20 mouse cellular contexts compared by ENCODE assay signal in the genomic region with DNA sequence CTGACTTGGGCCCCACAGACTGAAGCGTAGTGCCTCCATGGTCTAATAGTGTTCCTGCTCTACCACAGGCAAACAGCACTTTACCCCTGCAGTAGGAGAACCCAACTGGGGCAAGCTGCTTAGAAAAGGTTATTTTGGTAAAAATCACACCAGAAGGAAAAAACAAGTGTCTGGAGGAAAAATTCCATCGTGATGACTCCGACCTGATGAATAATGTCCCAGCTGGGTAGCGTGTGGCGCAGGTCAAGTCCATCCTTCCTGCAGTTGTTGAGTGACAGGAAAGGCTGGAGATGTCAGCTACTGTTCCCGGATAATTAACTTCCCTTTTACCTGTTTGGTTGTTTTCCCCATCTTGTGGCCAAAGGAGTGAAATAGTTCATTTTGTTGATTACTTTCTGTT. TPM values are rescaled to one million over a fixed set of nuclear protein-coding genes. Genes with fewer than 3 reads are reported as not detected.
A peak's percentile ranks its signal among the peaks of the same experiment; 100 is the strongest.
DNase-seq lines count a peak whose midpoint lies in the region; ATAC-seq and TF ChIP-seq lines count a peak whose summit lies in the region.
"Had no signal": no experiment of that assay in that cellular context is flagged by ENCODE, and none has a peak within 500 bp of the region (broad histone marks: within the 10 kb centered on the region; RNA-seq: fewer than 3 reads in every experiment).

No protein-coding gene starts in this region.

- H3K27ac ChIP-seq in forebrain, embryonic 11.5 days (ENCODE audit: low read depth, low read length) = no peak overlapping the region
- H3K27ac ChIP-seq in forebrain, embryonic 14.5 days (ENCODE audit: low read depth, low read length) = no peak overlapping the region
- peak overlapping the region; percentile 39; the same call in 1 of the 2 replicates for H3K27ac ChIP-seq in embryonic fibroblast, embryonic 13.5 days (ENCODE audit: insufficient read depth, low read length)
- no peak overlapping the region for H3K27ac ChIP-seq in hindbrain, embryonic 13.5 days
- H3K27ac ChIP-seq: forebrain, embryonic 10.5 days; intestine, embryonic 15.5 days; liver, embryonic 14.5 days; neural tube, embryonic 12.5 days had no signal

- no peaks in the 10 kb centered on the region for H3K9me3 ChIP-seq in forebrain, embryonic 11.5 days (ENCODE audit: control insufficient read depth, low read length)
- H3K9me3 ChIP-seq in forebrain, embryonic 14.5 days (replicated peaks; ENCODE audit: control insufficient read depth, low read length) = no peaks in the 10 kb centered on the region
- no peaks in the 10 kb centered on the region for H3K9me3 ChIP-seq in hindbrain, embryonic 13.5 days
- H3K9me3 ChIP-seq: forebrain, embryonic 10.5 days; intestine, embryonic 15.5 days; neural tube, embryonic 12.5 days had no signal

- no peak for ATAC-seq in forebrain, embryonic 11.5 days (replicated peaks; ENCODE audit: low FRiP score)
- ATAC-seq in forebrain, embryonic 14.5 days = no peak
- ATAC-seq in hindbrain, embryonic 13.5 days (ENCODE audit: low FRiP score) = no peak
- ATAC-seq: hindbrain, embryonic 16.5 days; intestine, embryonic 15.5 days had no signal

- whole genome bisulfite sequencing in forebrain, embryonic 11.5 days = 90% methylated on average over 6 of the region's 6 CpGs
- 84% methylated on average over 6 of the region's 6 CpGs for WGBS in forebrain, embryonic 14.5 days
- WGBS in hindbrain, embryonic 13.5 days = 84% methylated on average over 6 of the region's 6 CpGs

- H3K4me1 ChIP-seq in forebrain, embryonic 11.5 days (replicated peaks; ENCODE audit: control insufficient read depth, insufficient read depth, low read length) = no peaks in the 10 kb centered on the region
- H3K4me1 ChIP-seq in forebrain, embryonic 14.5 days (ENCODE audit: control insufficient read depth, insufficient read depth, low read length) = no peaks in the 10 kb centered on the region
- peaks cover 30% of the 10 kb centered on the region for H3K4me1 ChIP-seq in embryonic fibroblast, embryonic 13.5 days (ENCODE audit: control insufficient read depth, insufficient read depth, low read length)
- H3K4me1 ChIP-seq in hindbrain, embryonic 13.5 days (replicated peaks) = peaks cover 29% of the 10 kb centered on the region
- H3K4me1 ChIP-seq: neural tube, embryonic 12.5 days had no signal

- H3K27me3 ChIP-seq in forebrain, embryonic 11.5 days (ENCODE audit: control insufficient read depth, insufficient read depth, low read length) = no peaks in the 10 kb centered on the region
- H3K27me3 ChIP-seq in forebrain, embryonic 14.5 days (replicated peaks; ENCODE audit: control insufficient read depth, insufficient read depth, low read length) = no peaks in the 10 kb centered on the region
- H3K27me3 ChIP-seq in hindbrain, embryonic 13.5 days = no peaks in the 10 kb centered on the region
- H3K27me3 ChIP-seq: intestine, embryonic 15.5 days; neural tube, embryonic 12.5 days had no signal

- TF ChIP-seq CTCF in embryonic fibroblast, embryonic 13.5 days (IDR thresholded peaks at IDR 0.05; ENCODE audit: borderline replicate concordance, insufficient read depth, low read length) = no peak

- no peak overlapping the region for H3K4me3 ChIP-seq in forebrain, embryonic 11.5 days (ENCODE audit: low read depth, low read length)
- no peak overlapping the region for H3K4me3 ChIP-seq in forebrain, embryonic 14.5 days (ENCODE audit: low read depth, low read length)
- no peak overlapping the region for H3K4me3 ChIP-seq in embryonic fibroblast, embryonic 13.5 days (ENCODE audit: insufficient read depth, low read length)
- H3K4me3 ChIP-seq in hindbrain, embryonic 13.5 days = no peak overlapping the region
- H3K4me3 ChIP-seq: forebrain, embryonic 10.5 days; intestine, embryonic 15.5 days; neural tube, embryonic 12.5 days had no signal

- no peak overlapping the region for H3K4me2 ChIP-seq in forebrain, embryonic 11.5 days (ENCODE audit: low read depth, low read length, severe bottlenecking)
- H3K4me2 ChIP-seq in forebrain, embryonic 14.5 days (ENCODE audit: low read length) = no peak overlapping the region
- no peak overlapping the region for H3K4me2 ChIP-seq in hindbrain, embryonic 13.5 days
- H3K4me2 ChIP-seq: intestine, embryonic 15.5 days; lung, embryonic 14.5 days; neural tube, embryonic 12.5 days had no signal

- no peak overlapping the region for H3K9ac ChIP-seq in forebrain, embryonic 11.5 days (ENCODE audit: low read length)
- no peak overlapping the region for H3K9ac ChIP-seq in forebrain, embryonic 14.5 days (ENCODE audit: low read length)
- no peak overlapping the region for H3K9ac ChIP-seq in hindbrain, embryonic 13.5 days
- H3K9ac ChIP-seq: intestine, embryonic 15.5 days; liver, embryonic 14.5 days; lung, embryonic 14.5 days; neural tube, embryonic 12.5 days had no signal

- peaks cover 14% of the 10 kb centered on the region; the same call in 1 of the 2 replicates for H3K36me3 ChIP-seq in forebrain, embryonic 11.5 days (ENCODE audit: control insufficient read depth, insufficient read depth, low read length)
- peaks cover 85% of the 10 kb centered on the region for H3K36me3 ChIP-seq in forebrain, embryonic 14.5 days (ENCODE audit: control insufficient read depth, insufficient read depth, low read length)
- peaks cover 55% of the 10 kb centered on the region for H3K36me3 ChIP-seq in hindbrain, embryonic 13.5 days

- DNase-seq in forebrain, embryonic 11.5 days (ENCODE audit: low spot score) = peak; percentile 42
- no peak for DNase-seq in forebrain, embryonic 14.5 days (ENCODE audit: low spot score)
- DNase-seq in kidney, adult 11 months = peak; percentile 31
- DNase-seq in kidney, postnatal 4 days = no peak
- DNase-seq in NIH3T3 (ENCODE audit: low read depth) = peak; percentile 31
- DNase-seq in ovary, postnatal 14 days (ENCODE audit: low spot score) = no peak
- DNase-seq: cerebellum, adult 2 months; cerebellum, postnatal 36 days; layer of hippocampus, adult 9-11 months; lung, embryonic 14.5 days; lung, postnatal 4 days; midbrain, embryonic 14.5 days; retina, postnatal 1 day had no signal

- no peak for TF ChIP-seq POLR2A in embryonic fibroblast, embryonic 13.5 days (IDR thresholded peaks at IDR 0.05; ENCODE audit: low read depth, low read length)

RNA-seq across cellular contexts. Expression of gene Nedd4, which starts 41.6 kb away (rescaled TPM):
- 781 and 793 TPM in 2 replicates for polyA plus RNA-seq in forebrain, embryonic 11.5 days (2014; fragmentation: Nextera tagmentation; extraction: Ambion mirVana)
- 437 and 459 TPM in 2 replicates for polyA plus RNA-seq in forebrain, embryonic 14.5 days (2014; fragmentation: Nextera tagmentation; extraction: Ambion mirVana)
- polyA plus RNA-seq in embryonic fibroblast, embryonic 13.5 days (2011; ENCODE audit: insufficient read length, low read depth, missing spikeins) = 1,359 and 1,364 TPM in 2 replicates
- polyA plus RNA-seq in hindbrain, embryonic 13.5 days (2015; fragmentation: Nextera tagmentation; extraction: Ambion mirVana) = 514 and 518 TPM in 2 replicates

Comparison
In these comparisons a context has a peak if more than half of its experiments do, and no peak if none do; other contexts are left out.
1. DNase-seq: peak in forebrain, embryonic 11.5 days (single experiment), kidney, adult 11 months (single experiment) and NIH3T3 (single experiment); none in forebrain, embryonic 14.5 days (single experiment), kidney, postnatal 4 days (0 of 2) and ovary, postnatal 14 days (single experiment).